In the genomic region with DNA sequence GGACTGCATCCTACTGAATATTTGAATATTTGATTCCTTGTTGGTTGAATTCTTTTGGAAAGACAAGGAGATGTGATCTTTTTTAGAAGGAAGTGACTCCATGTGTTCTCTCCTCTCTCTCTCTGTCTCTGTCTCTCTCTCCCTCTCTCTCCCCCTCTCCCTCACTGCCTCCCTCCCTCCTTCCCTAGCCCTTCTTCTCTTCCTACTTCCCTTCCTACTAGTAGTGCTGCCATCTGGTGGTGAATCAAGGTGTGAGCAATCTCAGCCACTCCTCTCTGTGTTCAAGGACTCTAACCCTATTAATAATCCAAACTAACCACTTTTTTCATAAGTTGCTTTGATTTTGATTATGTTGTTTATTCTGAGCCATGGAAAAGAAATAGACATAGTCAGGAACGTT, we compare ENCODE assay signal across 16 mouse cellular contexts. TPM values are rescaled to one million over a fixed set of nuclear protein-coding genes. Genes with fewer than 3 reads are reported as not detected.
DNase-seq lines count a peak whose midpoint lies in the region; ATAC-seq and TF ChIP-seq lines count a peak whose summit lies in the region.
"Not testable (repeated sequence)": the region's sequence is repeated elsewhere in the genome, so short reads cannot be mapped to it uniquely, and the experiment has no call there.
"Had no signal": no experiment of that assay in that cellular context is flagged by ENCODE, and none has a peak within 500 bp of the region (broad histone marks: within the 10 kb centered on the region; RNA-seq: fewer than 3 reads in every experiment).

No protein-coding gene starts in this region.

- 0 out of 2 replicates have a peak, but pooled peaks have one; percentile 49 for ATAC-seq in erythroid progenitor cell, adult 5-6 weeks (replicated peaks; ENCODE audit: low FRiP score, poor library complexity, severe bottlenecking)
- peak; percentile 86 for ATAC-seq in granulocyte monocyte progenitor cell, adult 5-6 weeks (replicated peaks; ENCODE audit: poor library complexity, severe bottlenecking)
- ATAC-seq in kidney, embryonic 14.5 days (ENCODE audit: low FRiP score, low TSS enrichment), result 0 out of 2 replicates have a peak, but pooled peaks have one; percentile 28
- not testable (repeated sequence) for ATAC-seq in liver, embryonic 14.5 days (ENCODE audit: insufficient read depth)
- peak; percentile 54 for ATAC-seq in midbrain, embryonic 12.5 days (ENCODE audit: low FRiP score, low read depth)

- not testable (repeated sequence) for H3K4me2 ChIP-seq in kidney, embryonic 14.5 days (replicated peaks; ENCODE audit: low read depth, low read length); liver, embryonic 14.5 days (ENCODE audit: low read depth); midbrain, embryonic 12.5 days (replicated peaks)

- not testable (repeated sequence) for H3K4me1 ChIP-seq in kidney, embryonic 14.5 days (ENCODE audit: control insufficient read depth, insufficient read depth, low read length); liver, embryonic 14.5 days (replicated peaks; ENCODE audit: control insufficient read depth in 2 of 2, insufficient read depth in 2 of 2, low read length in 1 of 2); midbrain, embryonic 12.5 days

- TF ChIP-seq EP300 in liver, embryonic 14.5 days (IDR thresholded peaks at IDR 0.05; ENCODE audit: low read depth), result not testable (repeated sequence)

- no CpG with 5 or more reads among the region's 1 CpGs for WGBS in kidney, embryonic 14.5 days
- WGBS in liver, embryonic 14.5 days (ENCODE audit: insufficient replicate concordance), result no CpG with 5 or more reads among the region's 1 CpGs
- WGBS in midbrain, embryonic 12.5 days, result no CpG with 5 or more reads among the region's 1 CpGs

- TF ChIP-seq CTCF in liver, embryonic 14.5 days (IDR thresholded peaks at IDR 0.05; ENCODE audit: low read depth), result peak; percentile 31

- H3K27ac ChIP-seq in kidney, embryonic 14.5 days (ENCODE audit: low read depth, low read length); liver, embryonic 14.5 days; midbrain, embryonic 12.5 days (replicated peaks): not testable (repeated sequence)

- H3K9ac ChIP-seq in kidney, embryonic 14.5 days (ENCODE audit: low read depth, low read length); liver, embryonic 14.5 days (replicated peaks); midbrain, embryonic 12.5 days (replicated peaks): not testable (repeated sequence)

- H3K27me3 ChIP-seq in kidney, embryonic 14.5 days (ENCODE audit: control insufficient read depth, insufficient read depth, low read length); liver, embryonic 14.5 days (ENCODE audit: control insufficient read depth, insufficient read depth, low read length): not testable (repeated sequence)
- peaks cover 24% of the 10 kb centered on the region for H3K27me3 ChIP-seq in midbrain, embryonic 12.5 days

- peak; percentile 15 for DNase-seq in 3T3-L1 (ENCODE audit: low read depth, low spot score)
- DNase-seq in adrenal gland, postnatal 10 days, result peak; percentile 25
- DNase-seq in liver, embryonic 14.5 days (ENCODE audit: low read depth in 3 of 3, low spot score in 3 of 3), result not testable (repeated sequence)
- DNase-seq in retina, embryonic 14.5 days (ENCODE audit: low spot score), result peak; percentile 57

- not testable (repeated sequence) for H3K9me3 ChIP-seq in kidney, embryonic 14.5 days (ENCODE audit: control insufficient read depth, low read length); liver, embryonic 14.5 days (ENCODE audit: control insufficient read depth, low read length); midbrain, embryonic 12.5 days

- not testable (repeated sequence) for H3K36me3 ChIP-seq in kidney, embryonic 14.5 days (ENCODE audit: control insufficient read depth, insufficient read depth, low read length); liver, embryonic 14.5 days (replicated peaks; ENCODE audit: control insufficient read depth, insufficient read depth, low read depth); midbrain, embryonic 12.5 days

- not testable (repeated sequence) for H3K4me3 ChIP-seq in kidney, embryonic 14.5 days (ENCODE audit: low read length); liver, embryonic 14.5 days (ENCODE audit: insufficient read depth in 1 of 2, low read depth in 2 of 2, low read length in 2 of 2); midbrain, embryonic 12.5 days

RNA-seq across cellular contexts. Expression of a gene that starts 5.3 kb away (rescaled TPM):
- not detected for total RNA-seq in adrenal gland, postnatal 10 days (2021)
- not detected in 2 replicates for total RNA-seq in erythroid progenitor cell, adult 5-6 weeks (2015; ENCODE audit: low replicate concordance)
- not detected in 2 replicates for total RNA-seq in erythroid progenitor cell, adult 5-6 weeks (2017; ENCODE audit: low replicate concordance)
- total RNA-seq in granulocyte monocyte progenitor cell, adult 5-6 weeks (2014; fragmentation: Nextera tagmentation), result not detected in 2 replicates
- total RNA-seq in granulocyte monocyte progenitor cell, adult 5-6 weeks (2017), result not detected in 2 replicates
- not detected in 2 replicates for polyA plus RNA-seq in kidney, embryonic 14.5 days (2014; fragmentation: Nextera tagmentation; extraction: Ambion mirVana)
- polyA plus RNA-seq in liver, embryonic 14.5 days (2012; rRNA removed), result not detected in 2 replicates
- not detected in 2 replicates for polyA plus RNA-seq in liver, embryonic 14.5 days (2014; fragmentation: Nextera tagmentation; extraction: Ambion mirVana)
- not detected in 2 replicates for polyA plus RNA-seq in midbrain, embryonic 12.5 days (2016; fragmentation: Nextera tagmentation; extraction: Ambion mirVana)
- total RNA-seq: adrenal gland, adult 8-10 months; layer of hippocampus, postnatal 25 days; left cerebral cortex, postnatal 36 days had no signal
- polyA plus RNA-seq: erythroblast, embryonic 14.5 days; gonadal fat pad, adult 2 months; heart, embryonic 14.5 days; hindbrain, embryonic 12.5 days; liver, embryonic 13.5 days had no signal

RNA-seq across cellular contexts. Expression of a gene that starts 30.5 kb away (rescaled TPM):
- total RNA-seq in adrenal gland, postnatal 10 days (2021), result under 1 TPM; 0.36 to 0.45 TPM
- total RNA-seq in erythroid progenitor cell, adult 5-6 weeks (2015; ENCODE audit: low replicate concordance), result 33.5 and 35.0 TPM in 2 replicates
- total RNA-seq in erythroid progenitor cell, adult 5-6 weeks (2017; ENCODE audit: low replicate concordance), result 10.9 and 11.7 TPM in 2 replicates
- 63.0 and 68.6 TPM in 2 replicates for total RNA-seq in granulocyte monocyte progenitor cell, adult 5-6 weeks (2014; fragmentation: Nextera tagmentation)
- total RNA-seq in granulocyte monocyte progenitor cell, adult 5-6 weeks (2017), result 31.0 and 37.9 TPM in 2 replicates
- polyA plus RNA-seq in kidney, embryonic 14.5 days (2014; fragmentation: Nextera tagmentation; extraction: Ambion mirVana), result not detected in 2 replicates
- polyA plus RNA-seq in liver, embryonic 14.5 days (2012; rRNA removed), result 0.06 and 0.08 TPM in 2 replicates
- polyA plus RNA-seq in liver, embryonic 14.5 days (2014; fragmentation: Nextera tagmentation; extraction: Ambion mirVana), result 0.34 TPM in 1 of 2 replicates, not detected in the other
- not detected in 2 replicates for polyA plus RNA-seq in midbrain, embryonic 12.5 days (2016; fragmentation: Nextera tagmentation; extraction: Ambion mirVana)
- total RNA-seq: layer of hippocampus, postnatal 25 days had no signal
- polyA plus RNA-seq: erythroblast, embryonic 14.5 days; heart, embryonic 14.5 days; hindbrain, embryonic 12.5 days had no signal

Comparison
In these comparisons a context has a peak if more than half of its experiments do, and no peak if none do; other contexts are left out.
1. RNA of a gene that starts 30.5 kb away (total RNA-seq): 31.0 to 68.6 TPM in granulocyte monocyte progenitor cell, adult 5-6 weeks and 10.9 to 35.0 TPM in erythroid progenitor cell, adult 5-6 weeks; 0.36 to 0.45 TPM in adrenal gland, postnatal 10 days; every median in the first group is over 4 times any median in the second.